Mouse (Mus musculus): ENCODE measurements around the gene Olfr148.

The Olfr148 gene

DNA sequence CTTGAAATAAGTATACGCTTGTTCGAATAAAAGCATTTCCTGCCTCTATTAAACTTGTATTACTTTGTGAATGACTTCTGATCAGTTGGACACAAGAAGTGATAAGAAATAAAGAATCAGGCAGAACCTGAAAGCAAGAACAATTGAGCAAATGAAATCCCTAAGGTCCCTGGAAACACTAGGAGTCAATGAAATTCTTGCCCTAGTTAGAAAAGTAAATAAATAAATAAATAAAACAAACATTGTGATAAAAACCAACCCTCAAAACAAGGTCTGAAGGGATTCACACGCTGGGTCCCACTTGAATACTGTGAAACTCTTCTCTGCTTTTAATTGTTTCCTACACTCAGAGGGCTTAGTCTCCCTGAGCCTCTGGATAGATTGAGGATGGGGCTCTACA, at the start of gene Olfr148:
Gene Olfr148, plus strand, starts transcription at position 301 of the 400 bp plus-strand sequence.
- no peak for DNase-seq (ENCODE audit: low spot score)

DNA sequence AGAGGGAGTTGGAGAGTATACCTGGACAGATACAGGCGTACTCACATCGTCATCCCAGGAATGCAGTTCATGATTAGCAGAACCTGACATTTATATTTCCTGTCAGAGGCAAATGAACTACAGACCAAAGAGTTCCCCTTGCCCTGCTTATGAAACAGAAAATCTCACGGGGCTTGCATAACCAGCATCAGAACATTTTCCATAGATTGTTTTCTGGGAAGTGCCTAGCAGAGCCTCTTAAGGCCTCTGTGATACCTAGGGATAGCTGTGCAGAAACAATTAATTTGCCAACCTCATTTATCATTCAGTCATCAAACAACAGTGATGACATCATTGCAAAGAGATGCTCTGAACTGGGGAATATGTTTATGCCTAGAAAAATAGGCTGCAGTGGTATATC, 35.0 kb upstream of the Olfr148 start, which contains the start of gene Olfr959:
Gene Olfr959, minus strand, starts transcription at position 101 of the 400 bp plus-strand sequence.
- no peak for DNase-seq (ENCODE audit: low spot score)

DNA sequence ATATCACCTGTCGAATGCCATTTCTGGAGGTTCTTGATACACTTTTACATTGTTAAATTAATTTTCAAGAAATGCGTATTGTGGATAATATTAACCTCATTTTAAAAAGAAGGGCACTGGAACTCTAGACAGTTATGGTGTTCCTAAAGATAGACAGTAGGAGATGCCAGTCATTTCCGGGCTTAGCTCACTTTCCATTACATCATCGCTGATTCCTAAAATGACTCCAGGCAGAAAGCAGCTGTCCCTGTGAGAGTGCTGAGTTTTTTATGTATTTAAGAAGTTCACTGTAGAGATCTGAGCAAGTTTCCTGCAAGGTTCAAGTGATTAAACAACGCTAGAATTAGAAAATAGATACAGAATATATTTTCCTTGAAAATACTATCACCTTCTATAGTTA, 33.4 kb upstream of the Olfr148 start:
- DNase-seq (ENCODE audit: low spot score) = no peak

DNA sequence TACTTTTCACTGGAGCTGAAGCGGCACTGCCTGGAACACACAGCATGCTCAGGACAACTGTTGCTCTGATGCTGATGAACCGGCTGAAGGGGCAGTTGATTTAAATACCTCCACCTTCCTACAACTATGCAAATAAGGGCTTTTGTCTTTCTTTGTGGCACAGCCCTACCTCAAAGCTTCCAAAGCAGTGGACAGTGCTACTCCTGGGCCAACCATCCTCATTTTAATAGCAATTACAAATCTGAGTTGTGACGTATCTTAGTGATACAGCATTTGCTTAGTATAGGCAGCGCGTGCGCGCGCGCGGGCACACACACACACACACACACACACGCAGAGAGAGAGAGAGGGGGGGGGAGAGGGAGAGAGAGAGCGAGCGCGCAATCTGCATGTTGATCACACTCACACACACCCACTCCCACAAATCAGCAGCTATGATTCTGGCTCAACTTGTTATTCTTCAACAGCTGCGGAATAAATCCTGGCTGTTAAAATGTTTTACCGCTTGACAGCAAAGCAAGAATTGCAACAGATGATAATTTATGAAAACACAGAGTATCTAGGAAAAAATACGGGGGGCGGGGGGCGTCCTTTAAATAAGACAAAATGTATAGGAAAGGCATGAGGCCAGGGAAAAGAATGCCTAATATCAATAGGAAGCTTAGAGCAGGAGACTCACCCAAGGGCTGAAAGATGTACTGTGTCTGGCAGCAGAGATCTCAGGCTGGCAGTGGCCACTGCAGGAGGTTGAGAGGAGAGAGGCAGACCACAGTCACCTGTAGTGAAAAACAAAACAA, 7.7 kb upstream of the Olfr148 start:
- no peak for DNase-seq (ENCODE audit: low spot score)

GRCm38 (mm10) chr9:39603333-39603845, 7.1 kb upstream of the Olfr148 start:
- peak; percentile 6 for DNase-seq (ENCODE audit: low spot score)

- no peak for DNase-seq (ENCODE audit: low spot score)
Measured at GRCm38 (mm10) chr9:39603999-39604453, 6.4 kb upstream of the Olfr148 start, which contains the start of gene AW551984. TSS of gene AW551984 (minus strand) at chr9:39604403.

DNA sequence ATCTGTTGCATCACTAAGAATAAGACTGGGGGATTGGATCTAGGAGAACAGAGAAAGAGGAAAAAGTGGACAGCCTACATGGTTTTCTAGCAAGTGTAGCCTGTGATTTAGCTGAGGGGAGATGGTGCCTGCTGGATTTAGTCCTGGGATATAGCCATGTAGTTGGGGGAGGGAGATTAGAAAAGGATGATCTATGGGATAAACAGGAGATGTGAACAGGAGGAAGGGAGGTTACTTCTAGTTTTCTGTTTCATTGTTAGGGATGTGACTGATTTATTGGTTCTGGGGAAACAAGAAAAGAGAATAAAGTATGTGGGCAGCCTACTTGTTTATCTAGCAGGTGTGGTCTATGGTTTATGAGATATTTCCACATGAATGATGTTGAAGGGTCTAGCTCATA, 2.0 kb upstream of the Olfr148 start:
- no peak for DNase-seq (ENCODE audit: low spot score)

DNA sequence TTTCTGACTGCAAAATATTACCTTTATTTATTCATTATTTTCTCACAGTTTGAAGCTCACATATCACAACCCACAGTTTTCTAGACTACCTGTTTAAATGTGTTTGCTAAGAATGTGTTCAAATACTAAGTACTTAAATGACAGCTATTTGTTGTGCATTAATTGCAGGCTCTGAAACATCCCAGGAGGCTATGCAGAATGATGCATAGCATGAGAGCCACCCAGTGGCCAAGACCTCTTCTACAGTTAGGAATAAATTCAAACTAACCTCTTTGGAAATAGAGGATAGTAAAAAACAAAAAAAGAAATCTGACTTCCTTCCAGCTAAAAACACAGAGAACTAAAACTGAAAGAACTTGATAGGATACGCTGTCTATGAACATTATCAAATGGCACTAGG, 1.5 kb downstream of the Olfr148 start:
- DNase-seq (ENCODE audit: low spot score) = no peak

GRCm38 (mm10) chr9:39621073-39621472, 10.6 kb downstream of the Olfr148 start, which contains the start of gene Olfr960:
TSS of gene Olfr960 (plus strand) at chr9:39621373.
- no peak for DNase-seq (ENCODE audit: low spot score)

DNA sequence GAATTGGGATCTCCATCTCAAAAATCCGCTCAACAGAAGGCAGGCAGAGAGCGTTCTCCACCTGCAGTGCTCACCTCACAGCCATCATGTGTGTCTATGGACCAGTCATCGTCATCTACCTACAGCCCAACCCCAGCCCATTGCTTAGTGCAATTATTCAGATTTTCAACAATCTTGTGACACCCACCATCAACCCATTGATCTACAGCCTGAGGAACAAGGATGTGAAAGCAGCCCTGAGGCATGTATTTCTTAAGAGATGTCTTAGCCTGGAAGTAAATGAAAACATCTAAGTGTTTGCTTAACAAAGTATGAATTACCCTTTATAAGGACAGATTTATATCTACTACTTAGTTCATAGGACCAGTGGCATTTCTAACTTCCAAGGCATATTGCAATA, 13.3 kb downstream of the Olfr148 start:
- no peak for DNase-seq (ENCODE audit: low spot score)

- DNase-seq (ENCODE audit: low spot score) = no peak
Measured at GRCm38 (mm10) chr9:39624711-39625110, 14.3 kb downstream of the Olfr148 start.

- DNase-seq (ENCODE audit: low spot score) = no peak
Measured at GRCm38 (mm10) chr9:39629069-39629468, 18.6 kb downstream of the Olfr148 start.

DNA sequence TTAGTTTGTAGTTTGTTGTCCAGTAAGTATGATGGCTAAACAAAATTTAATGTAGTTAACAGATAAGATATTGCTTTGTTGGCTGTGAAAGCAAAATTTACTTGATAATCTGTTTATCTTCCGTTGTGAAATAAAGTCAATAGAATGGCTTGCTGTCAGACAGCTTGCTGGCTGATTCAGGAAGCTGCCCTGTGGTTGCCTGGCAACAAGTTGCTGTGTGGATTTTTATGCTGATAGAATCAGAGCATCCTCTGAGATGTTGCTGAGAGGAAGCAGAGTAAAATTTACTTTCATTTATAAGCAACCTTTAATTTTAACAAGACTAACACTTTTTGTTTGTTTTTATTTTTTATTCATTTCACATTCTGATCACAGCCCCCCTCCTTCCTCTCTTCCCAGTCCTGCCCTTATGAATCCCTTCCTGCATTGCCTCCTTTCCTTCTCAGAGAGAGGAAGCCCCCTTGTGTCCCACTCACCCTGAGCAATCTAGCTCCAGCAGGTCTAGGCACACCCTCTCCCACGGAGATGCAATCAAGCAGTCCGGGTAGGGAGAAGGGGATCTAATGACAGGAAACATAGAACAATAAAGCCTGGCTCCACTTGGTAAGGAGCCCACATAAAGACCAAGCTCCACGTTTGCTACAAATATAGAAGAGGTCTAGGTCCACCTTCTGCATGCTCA, 23.6 kb downstream of the Olfr148 start:
- no peak for DNase-seq (ENCODE audit: low spot score)

GRCm38 (mm10) chr9:39644785-39645184, 34.3 kb downstream of the Olfr148 start, which contains the start of gene Olfr961:
TSS of gene Olfr961 (plus strand) at chr9:39645085.
- DNase-seq (ENCODE audit: low spot score) = no peak

DNA sequence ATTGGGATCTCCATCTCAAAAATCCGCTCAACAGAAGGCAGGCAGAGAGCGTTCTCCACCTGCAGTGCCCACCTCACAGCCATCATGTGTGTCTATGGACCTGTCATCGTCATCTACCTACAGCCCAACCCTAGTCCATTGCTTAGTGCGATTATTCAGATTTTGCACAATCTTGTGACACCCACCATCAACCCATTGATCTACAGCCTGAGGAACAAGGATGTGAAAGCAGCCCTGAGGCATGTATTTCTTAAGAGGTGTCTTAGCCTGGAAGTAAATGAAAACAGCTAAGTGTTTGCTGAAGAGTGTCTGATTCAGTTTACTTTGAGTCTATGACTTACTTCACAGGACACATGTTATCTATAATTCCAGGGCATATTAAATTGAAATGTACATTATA, 36.9 kb downstream of the Olfr148 start:
- no peak for DNase-seq (ENCODE audit: low spot score)

GRCm38 (mm10) chr9:39654756-39655396, 44.4 kb downstream of the Olfr148 start:
- no peak for DNase-seq (ENCODE audit: low spot score)
